Mouse (Mus musculus): Measurements from ENCODE around the gene Slc5a10.

GRCm38 (mm10) chr11:61761584-61762407, 41.2 kb upstream of the Slc5a10 start, which contains the start of gene Prpsap2:
- TF ChIP-seq EP300 (IDR thresholded peaks at IDR 0.05) (no peak), CTCF (IDR thresholded peaks at IDR 0.05) (no peak)

Measured in lung, postnatal 0 days (tissue).